Mouse (Mus musculus): ENCODE data around the gene Akr1d1. TPM values are rescaled to one million over a fixed set of nuclear protein-coding genes. Genes with fewer than 3 reads are reported as not detected.

Gene Akr1d1
- not detected in 2 replicates for polyA plus RNA-seq (2014; fragmentation: Nextera tagmentation; extraction: Ambion mirVana)

DNA sequence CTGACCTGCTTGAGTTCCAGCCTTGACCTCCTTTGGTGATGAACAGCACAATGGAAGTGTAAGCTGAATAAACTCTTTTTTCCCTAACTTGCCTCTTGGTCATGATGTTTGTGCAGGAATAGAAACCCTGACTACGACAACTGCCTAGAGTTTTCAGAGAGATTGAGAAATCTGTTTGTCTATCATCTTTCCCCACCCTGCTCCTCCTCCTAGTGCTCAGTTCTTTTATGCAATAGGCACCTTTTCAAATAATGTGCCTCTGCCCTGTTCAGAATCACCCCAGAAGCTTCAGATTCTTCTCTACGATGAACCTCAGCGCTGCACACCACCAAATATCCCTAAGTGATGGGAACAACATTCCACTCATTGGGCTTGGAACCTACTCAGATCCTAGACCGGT, at the start of gene Akr1d1:
TSS of gene Akr1d1 (plus strand) at position 234 of the 400 bp plus-strand sequence.
- no peaks in the 10 kb centered on the region for H3K4me1 ChIP-seq (replicated peaks; ENCODE audit: control insufficient read depth, insufficient read depth, low read length)
- H3K9ac ChIP-seq (ENCODE audit: low read length): no peak within 1 kb of the TSS
- no peak within 1 kb of the TSS for H3K4me2 ChIP-seq (ENCODE audit: low read depth, low read length, severe bottlenecking)
- no peaks in the 10 kb centered on the region for H3K36me3 ChIP-seq (ENCODE audit: control insufficient read depth, insufficient read depth, low read length)
- no peaks in the 10 kb centered on the region for H3K9me3 ChIP-seq (ENCODE audit: control insufficient read depth, low read length)
- no peak within 1 kb of the TSS for H3K4me3 ChIP-seq (ENCODE audit: low read depth, low read length)
- H3K27me3 ChIP-seq (ENCODE audit: control insufficient read depth, insufficient read depth, low read length): no peaks in the 10 kb centered on the region
- WGBS: 93% methylated on average over 4 of the region's 4 CpGs
- ATAC-seq (replicated peaks; ENCODE audit: low FRiP score) (no peak), DNase-seq (ENCODE audit: low spot score) (no peak)
- H3K27ac ChIP-seq (ENCODE audit: low read depth, low read length): no peak within 1 kb of the TSS

DNA sequence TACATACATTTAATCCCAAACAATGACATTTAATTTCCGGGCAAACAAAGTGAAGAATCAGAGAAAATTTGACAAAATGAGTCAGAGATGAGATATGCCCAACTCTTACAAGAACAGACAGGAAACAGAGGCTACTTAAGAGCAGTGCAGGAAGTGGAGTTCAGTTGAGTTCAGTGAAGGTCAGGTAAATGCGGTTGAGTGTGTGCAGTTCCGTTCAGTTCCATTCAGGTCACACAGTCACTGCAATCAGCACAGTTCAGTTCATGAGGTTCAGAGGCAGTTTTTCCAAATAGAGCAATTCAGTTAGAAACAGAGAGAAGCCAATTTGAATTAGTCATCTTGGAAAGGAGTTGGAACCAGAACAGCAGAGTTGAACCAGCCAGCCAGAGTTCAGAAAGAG, 48.8 kb upstream of the Akr1d1 start:
- no peak for DNase-seq (ENCODE audit: low spot score)
- Histone ChIP-seq H3K27ac (ENCODE audit: low read depth, low read length) (no peak overlapping the region), H3K27me3 (ENCODE audit: control insufficient read depth, insufficient read depth, low read length) (no peaks in the 10 kb centered on the region), H3K9me3 (ENCODE audit: control insufficient read depth, low read length) (no peaks in the 10 kb centered on the region), H3K36me3 (ENCODE audit: control insufficient read depth, insufficient read depth, low read length) (no peaks in the 10 kb centered on the region), H3K4me1 (replicated peaks; ENCODE audit: control insufficient read depth, insufficient read depth, low read length) (no peaks in the 10 kb centered on the region), H3K4me2 (ENCODE audit: low read depth, low read length, severe bottlenecking) (no peak overlapping the region), H3K4me3 (ENCODE audit: low read depth, low read length) (no peak overlapping the region), H3K9ac (ENCODE audit: low read length) (no peak overlapping the region)
- 91% methylated on average over 3 of the region's 3 CpGs for WGBS
- ATAC-seq (replicated peaks; ENCODE audit: low FRiP score): no peak

DNA sequence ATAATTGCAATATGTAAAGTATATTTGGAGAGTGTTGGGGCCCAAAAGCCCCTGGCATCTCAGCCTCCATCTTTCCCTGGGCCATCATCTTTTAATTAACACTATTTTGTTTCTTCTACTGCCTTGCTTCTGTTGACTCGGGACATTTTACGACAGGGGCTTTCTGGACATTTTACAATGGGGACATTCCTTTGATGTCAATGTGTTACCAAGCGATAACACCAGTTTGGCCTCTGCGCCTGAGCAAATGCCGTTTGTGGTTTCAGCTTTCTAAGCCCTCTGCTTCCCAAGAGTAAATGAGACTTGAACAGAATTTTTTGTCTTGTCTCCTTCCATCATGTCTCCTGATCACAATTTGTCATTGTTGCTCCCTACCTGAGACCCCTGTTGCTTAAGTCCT, 46.7 kb upstream of the Akr1d1 start:
- WGBS: 70% methylated on average over 5 of the region's 5 CpGs
- ATAC-seq (replicated peaks; ENCODE audit: low FRiP score): no peak
- H3K9ac ChIP-seq (ENCODE audit: low read length): no peak overlapping the region

DNA sequence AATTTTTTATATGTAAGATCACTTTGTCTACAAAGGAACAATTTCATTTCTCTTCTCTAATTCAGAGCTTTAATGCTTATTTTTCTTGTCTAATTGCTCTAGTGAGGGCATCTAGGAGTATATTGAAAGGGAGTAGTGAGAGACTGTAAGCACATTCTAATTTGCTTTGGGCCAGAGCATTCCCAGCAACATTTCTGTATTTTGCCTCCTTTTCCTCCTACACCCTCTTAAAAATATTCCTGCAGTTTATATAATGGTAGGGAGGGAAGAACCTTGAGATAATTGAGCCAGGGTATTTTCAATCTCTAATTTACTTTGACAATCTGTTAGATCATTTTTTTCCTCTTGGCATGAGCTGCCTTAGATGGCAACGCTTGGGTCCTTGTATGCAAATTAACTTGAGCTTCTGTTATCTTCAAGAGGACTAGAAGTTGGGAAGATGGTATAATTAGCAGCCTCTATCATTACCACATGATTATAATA, 45.3 kb upstream of the Akr1d1 start:
- DNase-seq (ENCODE audit: low spot score): no peak

More for the DNA sequence above, 46.7 kb upstream of the Akr1d1 start:
- no peaks in the 10 kb centered on the region for H3K4me1 ChIP-seq (replicated peaks; ENCODE audit: control insufficient read depth, insufficient read depth, low read length)
- no peak for DNase-seq (ENCODE audit: low spot score)
- no peaks in the 10 kb centered on the region for H3K36me3 ChIP-seq (ENCODE audit: control insufficient read depth, insufficient read depth, low read length)
- H3K4me2 ChIP-seq (ENCODE audit: low read depth, low read length, severe bottlenecking): no peak overlapping the region
- no peak overlapping the region for H3K4me3 ChIP-seq (ENCODE audit: low read depth, low read length)
- no peaks in the 10 kb centered on the region for H3K27me3 ChIP-seq (ENCODE audit: control insufficient read depth, insufficient read depth, low read length)
- H3K9me3 ChIP-seq (ENCODE audit: control insufficient read depth, low read length): no peaks in the 10 kb centered on the region
- H3K27ac ChIP-seq (ENCODE audit: low read depth, low read length): no peak overlapping the region

DNA sequence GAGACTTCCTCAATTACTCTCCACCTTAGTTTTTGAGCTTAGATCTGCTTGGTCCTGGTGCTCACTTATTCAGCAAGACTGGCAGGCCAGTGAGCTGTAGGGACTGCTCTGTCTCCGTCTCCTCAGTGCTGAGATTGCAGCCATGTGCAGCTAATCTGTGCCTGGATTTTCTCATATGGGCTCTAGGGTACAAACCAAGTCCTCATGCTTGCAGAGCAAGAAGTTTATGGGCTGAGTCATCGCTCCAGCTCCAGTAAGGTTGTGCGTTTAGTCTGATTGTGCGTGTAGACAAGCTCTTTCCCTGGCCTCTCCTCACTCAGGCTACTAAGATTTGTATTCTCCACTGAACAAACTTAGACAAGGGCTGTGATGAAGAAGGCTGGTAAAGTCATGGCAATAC, 43.5 kb upstream of the Akr1d1 start:
- Histone ChIP-seq H3K27ac (ENCODE audit: low read depth, low read length) (no peak overlapping the region), H3K9ac (ENCODE audit: low read length) (no peak overlapping the region), H3K4me3 (ENCODE audit: low read depth, low read length) (no peak overlapping the region), H3K4me2 (ENCODE audit: low read depth, low read length, severe bottlenecking) (no peak overlapping the region), H3K36me3 (ENCODE audit: control insufficient read depth, insufficient read depth, low read length) (no peaks in the 10 kb centered on the region), H3K4me1 (replicated peaks; ENCODE audit: control insufficient read depth, insufficient read depth, low read length) (no peaks in the 10 kb centered on the region), H3K27me3 (ENCODE audit: control insufficient read depth, insufficient read depth, low read length) (no peaks in the 10 kb centered on the region), H3K9me3 (ENCODE audit: control insufficient read depth, low read length) (no peaks in the 10 kb centered on the region)
- DNase-seq (ENCODE audit: low spot score) (no peak), ATAC-seq (replicated peaks; ENCODE audit: low FRiP score) (no peak)
- 85% methylated on average over 4 of the region's 4 CpGs for WGBS

More for the DNA sequence above, 45.3 kb upstream of the Akr1d1 start:
- Histone ChIP-seq H3K27ac (ENCODE audit: low read depth, low read length) (no peak overlapping the region), H3K36me3 (ENCODE audit: control insufficient read depth, insufficient read depth, low read length) (no peaks in the 10 kb centered on the region), H3K27me3 (ENCODE audit: control insufficient read depth, insufficient read depth, low read length) (no peaks in the 10 kb centered on the region), H3K9me3 (ENCODE audit: control insufficient read depth, low read length) (no peaks in the 10 kb centered on the region), H3K4me2 (ENCODE audit: low read depth, low read length, severe bottlenecking) (no peak overlapping the region), H3K4me3 (ENCODE audit: low read depth, low read length) (no peak overlapping the region), H3K9ac (ENCODE audit: low read length) (no peak overlapping the region), H3K4me1 (replicated peaks; ENCODE audit: control insufficient read depth, insufficient read depth, low read length) (no peaks in the 10 kb centered on the region)
- 67% methylated on average over 1 of the region's 1 CpGs for WGBS
- no peak for ATAC-seq (replicated peaks; ENCODE audit: low FRiP score)

DNA sequence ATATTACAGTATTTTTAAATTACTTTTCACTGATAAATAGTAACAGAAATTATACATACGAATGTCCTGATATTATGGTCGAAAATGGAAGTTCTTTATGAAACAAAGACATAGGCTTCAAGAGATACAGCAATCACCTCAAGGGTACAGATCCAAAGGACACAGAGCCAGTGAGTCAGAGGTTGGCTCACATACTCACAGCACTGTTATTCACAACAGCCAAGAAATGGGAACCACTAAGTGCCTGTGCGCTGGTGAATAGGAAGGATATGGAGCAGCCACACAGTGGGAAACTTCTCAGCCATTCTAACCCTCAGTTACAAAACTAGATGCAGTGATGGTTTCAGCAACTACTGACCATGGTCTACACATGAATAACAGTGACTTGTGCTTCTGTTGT, 37.7 kb upstream of the Akr1d1 start:
- H3K27ac ChIP-seq (ENCODE audit: low read depth, low read length): no peak overlapping the region
- no peaks in the 10 kb centered on the region for H3K9me3 ChIP-seq (ENCODE audit: control insufficient read depth, low read length)
- no peak for DNase-seq (ENCODE audit: low spot score)
- no peaks in the 10 kb centered on the region for H3K27me3 ChIP-seq (ENCODE audit: control insufficient read depth, insufficient read depth, low read length)
- no peaks in the 10 kb centered on the region for H3K36me3 ChIP-seq (ENCODE audit: control insufficient read depth, insufficient read depth, low read length)
- H3K4me1 ChIP-seq (replicated peaks; ENCODE audit: control insufficient read depth, insufficient read depth, low read length): no peaks in the 10 kb centered on the region
- no peak overlapping the region for H3K4me2 ChIP-seq (ENCODE audit: low read depth, low read length, severe bottlenecking)
- ATAC-seq (replicated peaks; ENCODE audit: low FRiP score): no peak
- 87% methylated on average over 3 of the region's 3 CpGs for WGBS
- no peak overlapping the region for H3K9ac ChIP-seq (ENCODE audit: low read length)
- no peak overlapping the region for H3K4me3 ChIP-seq (ENCODE audit: low read depth, low read length)

DNA sequence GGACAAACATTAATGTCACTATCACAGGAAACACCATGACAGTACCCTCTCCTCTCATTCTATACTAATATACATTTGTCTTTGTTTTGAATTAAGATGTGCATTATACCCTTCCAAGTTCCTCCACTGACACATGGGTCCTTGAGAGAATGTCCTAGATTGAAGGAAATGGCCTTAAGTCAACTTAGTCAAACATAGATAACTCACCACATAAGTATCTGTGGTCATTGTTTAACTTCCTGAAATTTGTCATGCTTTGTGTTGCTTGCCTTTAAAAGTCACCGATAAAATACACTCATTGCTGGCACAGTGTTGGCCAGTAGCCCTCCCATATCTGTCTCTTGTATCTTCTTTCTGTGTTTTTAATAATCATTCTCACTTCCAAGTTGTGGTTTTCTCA, 35.0 kb upstream of the Akr1d1 start:
- 91% methylated on average over 1 of the region's 1 CpGs for WGBS
- no peaks in the 10 kb centered on the region for H3K27me3 ChIP-seq (ENCODE audit: control insufficient read depth, insufficient read depth, low read length)
- DNase-seq (ENCODE audit: low spot score): no peak
- no peak overlapping the region for H3K27ac ChIP-seq (ENCODE audit: low read depth, low read length)
- no peaks in the 10 kb centered on the region for H3K4me1 ChIP-seq (replicated peaks; ENCODE audit: control insufficient read depth, insufficient read depth, low read length)
- no peak overlapping the region for H3K9ac ChIP-seq (ENCODE audit: low read length)
- H3K4me3 ChIP-seq (ENCODE audit: low read depth, low read length): no peak overlapping the region
- H3K36me3 ChIP-seq (ENCODE audit: control insufficient read depth, insufficient read depth, low read length): no peaks in the 10 kb centered on the region
- H3K9me3 ChIP-seq (ENCODE audit: control insufficient read depth, low read length): no peaks in the 10 kb centered on the region; the same call in 1 of the 2 replicates
- no peak overlapping the region for H3K4me2 ChIP-seq (ENCODE audit: low read depth, low read length, severe bottlenecking)
- ATAC-seq (replicated peaks; ENCODE audit: low FRiP score): no peak

DNA sequence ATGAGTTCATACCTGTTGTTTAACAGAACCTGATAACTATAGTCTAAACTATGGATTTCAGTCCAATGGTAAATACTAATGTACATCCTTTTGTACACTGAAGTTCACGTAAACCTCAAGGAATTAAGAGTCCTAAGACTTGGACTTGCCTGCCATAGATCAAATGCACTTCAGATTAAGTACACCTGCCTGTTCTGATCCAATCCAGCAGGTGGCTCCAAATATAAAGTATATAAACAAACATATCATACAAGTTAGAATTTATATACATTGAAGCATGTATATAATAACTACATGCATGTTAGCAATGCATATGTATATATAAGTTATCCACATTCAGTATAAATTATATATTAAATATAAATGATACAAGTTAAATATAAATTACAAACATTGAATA, 33.1 kb upstream of the Akr1d1 start:
- Histone ChIP-seq H3K4me3 (ENCODE audit: low read depth, low read length) (no peak overlapping the region), H3K9ac (ENCODE audit: low read length) (no peak overlapping the region), H3K27me3 (ENCODE audit: control insufficient read depth, insufficient read depth, low read length) (no peaks in the 10 kb centered on the region), H3K4me1 (replicated peaks; ENCODE audit: control insufficient read depth, insufficient read depth, low read length) (no peaks in the 10 kb centered on the region), H3K9me3 (ENCODE audit: control insufficient read depth, low read length) (no peaks in the 10 kb centered on the region; the same call in 1 of the 2 replicates), H3K36me3 (ENCODE audit: control insufficient read depth, insufficient read depth, low read length) (no peaks in the 10 kb centered on the region), H3K4me2 (ENCODE audit: low read depth, low read length, severe bottlenecking) (no peak overlapping the region), H3K27ac (ENCODE audit: low read depth, low read length) (no peak overlapping the region)
- WGBS: 95% methylated on average over 1 of the region's 1 CpGs
- DNase-seq (ENCODE audit: low spot score) (no peak), ATAC-seq (replicated peaks; ENCODE audit: low FRiP score) (no peak)

DNA sequence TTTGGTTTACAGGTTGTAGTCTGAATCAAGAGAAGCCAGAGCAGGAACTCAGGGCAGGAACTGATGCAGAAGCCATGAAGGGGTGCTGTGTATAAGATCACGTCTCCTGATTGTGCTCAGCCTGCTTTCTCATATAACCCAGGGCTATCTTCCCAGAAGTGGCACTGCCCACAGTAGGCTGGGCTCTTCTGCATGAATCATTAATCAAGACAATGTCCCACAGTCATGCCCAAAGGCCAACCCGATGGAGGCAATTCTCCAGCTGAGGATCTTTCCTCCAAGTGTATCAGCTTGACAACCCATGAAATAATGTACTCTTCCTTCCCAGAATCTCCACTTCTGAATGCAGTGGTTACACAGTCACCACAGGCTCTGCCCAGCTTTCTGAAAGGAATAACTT, 24.4 kb upstream of the Akr1d1 start:
- Histone ChIP-seq H3K4me1 (replicated peaks; ENCODE audit: control insufficient read depth, insufficient read depth, low read length) (no peaks in the 10 kb centered on the region), H3K4me3 (ENCODE audit: low read depth, low read length) (no peak overlapping the region), H3K9me3 (ENCODE audit: control insufficient read depth, low read length) (no peaks in the 10 kb centered on the region), H3K27ac (ENCODE audit: low read depth, low read length) (no peak overlapping the region), H3K36me3 (ENCODE audit: control insufficient read depth, insufficient read depth, low read length) (no peaks in the 10 kb centered on the region), H3K9ac (ENCODE audit: low read length) (no peak overlapping the region), H3K4me2 (ENCODE audit: low read depth, low read length, severe bottlenecking) (no peak overlapping the region), H3K27me3 (ENCODE audit: control insufficient read depth, insufficient read depth, low read length) (no peaks in the 10 kb centered on the region)
- ATAC-seq (replicated peaks; ENCODE audit: low FRiP score): no peak
- no peak for DNase-seq (ENCODE audit: low spot score)
- 89% methylated on average over 2 of the region's 2 CpGs for WGBS
